ENCODE assay signal across 15 mouse cellular contexts in the genomic region with DNA sequence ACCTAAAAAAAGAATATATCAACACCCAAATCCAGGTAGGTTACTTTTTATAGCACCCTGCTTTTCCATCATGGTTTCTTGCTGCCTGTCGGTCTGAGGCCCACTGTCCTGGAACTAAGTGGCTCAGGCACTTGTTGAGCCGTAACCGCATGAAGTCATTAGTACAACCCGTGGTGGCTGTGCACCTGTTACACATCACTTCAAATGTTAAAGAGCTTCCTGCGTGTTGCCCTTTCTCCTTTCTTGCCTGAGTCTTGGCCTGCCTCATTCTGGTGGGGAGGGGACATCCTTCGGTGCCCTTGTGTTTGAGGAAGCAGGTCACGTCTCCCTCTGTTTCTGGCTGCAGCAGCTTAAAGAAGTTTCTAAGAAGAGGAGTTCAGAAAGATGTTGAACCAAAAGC. TPM values are rescaled to one million over a fixed set of nuclear protein-coding genes. Genes with fewer than 3 reads are reported as not detected.
DNase-seq lines count a peak whose midpoint lies in the region; TF ChIP-seq lines count a peak whose summit lies in the region.
"Had no signal": no experiment of that assay in that cellular context is flagged by ENCODE, and none has a peak within 500 bp of the region (broad histone marks: within the 10 kb centered on the region; RNA-seq: fewer than 3 reads in every experiment).

No protein-coding gene starts in this region.

- peak; percentile 24 for DNase-seq in heart, adult 11 months
- DNase-seq in heart, postnatal 4 days, result no peak
- peak; percentile 46 to 60 for DNase-seq in spleen, adult 2 months (ENCODE audit: low read depth in 1 of 2, low spot score in 2 of 2)
- DNase-seq in spleen, postnatal 14 days (ENCODE audit: low spot score in 2 of 2), result no peak
- DNase-seq in mesoderm, embryonic 11.5 days (ENCODE audit: low read depth, low spot score), result peak; percentile 9
- DNase-seq in thymus, postnatal 36 days, result peak; percentile 35 to 63
- no peak for DNase-seq in left cerebral cortex, adult 8-10 months (ENCODE audit: low spot score in 2 of 2)
- DNase-seq in embryo, embryonic 11 days, result no peak
- DNase-seq: cerebellum, postnatal 25 days; gastrocnemius, adult 2 months; heart, postnatal 36 days; liver, embryonic 13.5 days; lung, postnatal 14 days had no signal

- WGBS in spleen, adult 2 months, result 15% methylated on average over 7 of the region's 7 CpGs

- no peak for TF ChIP-seq POLR2A in spleen, adult 2 months (IDR thresholded peaks at IDR 0.05; ENCODE audit: low read depth, low read length)

- H3K27me3 ChIP-seq in spleen, adult 2 months (ENCODE audit: control insufficient read depth, insufficient read depth, low read length), result no peaks in the 10 kb centered on the region
- H3K27me3 ChIP-seq: liver, embryonic 13.5 days; midbrain, embryonic 13.5 days had no signal

- TF ChIP-seq CTCF in spleen, adult 2 months (IDR thresholded peaks at IDR 0.05; ENCODE audit: extremely low read depth, insufficient read depth, insufficient read length, insufficient replicate concordance), result no peak

- no peaks in the 10 kb centered on the region; the same call in 1 of the 2 replicates for H3K4me1 ChIP-seq in spleen, adult 2 months (ENCODE audit: control insufficient read depth, insufficient read depth, insufficient read length)

- no peak overlapping the region for H3K4me3 ChIP-seq in spleen, adult 2 months (ENCODE audit: extremely low read depth, insufficient read depth, insufficient read length)
- H3K4me3 ChIP-seq: gastrocnemius, adult 2 months; layer of hippocampus, adult 2 months; liver, embryonic 13.5 days; midbrain, embryonic 13.5 days had no signal

- H3K36me3 ChIP-seq in spleen, adult 2 months (ENCODE audit: control insufficient read depth, insufficient read depth, low read length), result peaks cover under 1% of the 10 kb centered on the region; the same call in 1 of the 2 replicates
- H3K36me3 ChIP-seq: liver, embryonic 13.5 days; midbrain, embryonic 13.5 days had no signal

- H3K27ac ChIP-seq in spleen, adult 2 months (ENCODE audit: insufficient read depth, low read length), result no peak overlapping the region
- H3K27ac ChIP-seq: gastrocnemius, adult 2 months; layer of hippocampus, adult 2 months; liver, embryonic 13.5 days; midbrain, embryonic 13.5 days had no signal

RNA-seq across cellular contexts. Expression of a gene that starts 21.2 kb away (rescaled TPM):
- 1 to 10 TPM; 7.4 to 7.5 TPM for total RNA-seq in heart, postnatal 4 days (2021)
- 8.4 and 10.5 TPM in 2 replicates for polyA plus RNA-seq in spleen, adult 2 months (2012; rRNA removed)
- 1 to 10 TPM; 6.4 to 7.8 (median 7.2) TPM for total RNA-seq in left cerebral cortex, adult 8-10 months (2022)

Comparison
In these comparisons a context has a peak if more than half of its experiments do, and no peak if none do; other contexts are left out.
1. DNase-seq: peak in heart, adult 11 months (single experiment), spleen, adult 2 months (2 of 2), mesoderm, embryonic 11.5 days (single experiment) and thymus, postnatal 36 days (2 of 2); none in heart, postnatal 4 days (single experiment), spleen, postnatal 14 days (0 of 2), left cerebral cortex, adult 8-10 months (0 of 2) and embryo, embryonic 11 days (single experiment).